Mouse (Mus musculus): Measurements from ENCODE around the gene Pdxp. TPM values are rescaled to one million over a fixed set of nuclear protein-coding genes. Genes with fewer than 3 reads are reported as not detected.

Pdxp gene
- polyA plus RNA-seq, 1 experiment from 2014 or later = 27.3 TPM

GRCm38 (mm10) chr15:78962885-78963284 is 49.2 kb downstream of the Pdxp start:
- H3K27ac ChIP-seq (replicated peaks) = peak overlapping the region; percentile 61
- H3K27me3 ChIP-seq (ENCODE audit: low read depth, poor library complexity, severe bottlenecking) = no peaks in the 10 kb centered on the region
- DNase-seq (ENCODE audit: low spot score) = peak; percentile 71
- peaks cover 76% of the 10 kb centered on the region for H3K36me3 ChIP-seq
- WGBS = 36% methylated on average over 2 of the region's 2 CpGs
- no peak overlapping the region for H3K4me3 ChIP-seq
- no peaks in the 10 kb centered on the region for H3K9me3 ChIP-seq (replicated peaks)
- H3K4me1 ChIP-seq = peaks cover 15% of the 10 kb centered on the region

Small RNA genes lying within 50 kb of the gene (microRNA-seq; reads per million reads assigned to microRNA genes)
- not detected for gene Mir6955

Other genes starting within 250 kb of the Pdxp start
- gene Elfn2, start 195.1 kb upstream of the Pdxp start, polyA plus RNA-seq (2016; fragmentation: Nextera tagmentation; extraction: Ambion mirVana) = 0.23 and 0.26 TPM in 2 replicates
- 81.5 and 121 TPM in 2 replicates for gene Mfng, start 140.4 kb upstream of the Pdxp start, polyA plus RNA-seq (2016; fragmentation: Nextera tagmentation; extraction: Ambion mirVana)
- 2.6 TPM in 2 replicates for gene Card10, start 110.9 kb upstream of the Pdxp start, polyA plus RNA-seq (2016; fragmentation: Nextera tagmentation; extraction: Ambion mirVana)
- 12.9 and 14.3 TPM in 2 replicates for gene Cdc42ep1, start 71.3 kb upstream of the Pdxp start, polyA plus RNA-seq (2016; fragmentation: Nextera tagmentation; extraction: Ambion mirVana)
- not detected in 2 replicates for gene Lgals2, start 58.4 kb upstream of the Pdxp start, polyA plus RNA-seq (2016; fragmentation: Nextera tagmentation; extraction: Ambion mirVana)
- gene Gga1, start 36.7 kb upstream of the Pdxp start, polyA plus RNA-seq (2016; fragmentation: Nextera tagmentation; extraction: Ambion mirVana) = 47.1 and 52.8 TPM in 2 replicates
- gene Gm49510, start 14.3 kb upstream of the Pdxp start, polyA plus RNA-seq (2016; fragmentation: Nextera tagmentation; extraction: Ambion mirVana) = 0.12 TPM in 1 of 2 replicates, not detected in the other
- gene Sh3bp1, start 14.2 kb upstream of the Pdxp start, polyA plus RNA-seq (2016; fragmentation: Nextera tagmentation; extraction: Ambion mirVana) = 16.5 and 18.7 TPM in 2 replicates
- gene Lgals1, start 12.8 kb downstream of the Pdxp start, polyA plus RNA-seq (2016; fragmentation: Nextera tagmentation; extraction: Ambion mirVana) = 341 and 392 TPM in 2 replicates
- gene Nol12, start 21.0 kb downstream of the Pdxp start, polyA plus RNA-seq (2016; fragmentation: Nextera tagmentation; extraction: Ambion mirVana) = 62.7 and 71.2 TPM in 2 replicates
- gene Triobp, start 33.8 kb downstream of the Pdxp start, polyA plus RNA-seq (2016; fragmentation: Nextera tagmentation; extraction: Ambion mirVana) = 39.7 and 39.8 TPM in 2 replicates
- 421 and 499 TPM in 2 replicates for gene H1f0, start 114.5 kb downstream of the Pdxp start, polyA plus RNA-seq (2016; fragmentation: Nextera tagmentation; extraction: Ambion mirVana)
- gene Galr3, start 128.0 kb downstream of the Pdxp start, polyA plus RNA-seq (2016; fragmentation: Nextera tagmentation; extraction: Ambion mirVana) = not detected in 2 replicates
- 65.1 and 66.6 TPM in 2 replicates for gene Ankrd54, start 149.0 kb downstream of the Pdxp start, polyA plus RNA-seq (2016; fragmentation: Nextera tagmentation; extraction: Ambion mirVana)
- gene Eif3l, start 161.3 kb downstream of the Pdxp start, polyA plus RNA-seq (2016; fragmentation: Nextera tagmentation; extraction: Ambion mirVana) = 260 and 273 TPM in 2 replicates
- gene Micall1, start 195.0 kb downstream of the Pdxp start, polyA plus RNA-seq (2016; fragmentation: Nextera tagmentation; extraction: Ambion mirVana) = 5.2 and 7.1 TPM in 2 replicates
- 344 and 395 TPM in 2 replicates for gene Polr2f, start 227.1 kb downstream of the Pdxp start, polyA plus RNA-seq (2016; fragmentation: Nextera tagmentation; extraction: Ambion mirVana)
- gene 1700088E04Rik, start 227.3 kb downstream of the Pdxp start, polyA plus RNA-seq (2016; fragmentation: Nextera tagmentation; extraction: Ambion mirVana) = 7.8 and 10.0 TPM in 2 replicates